Mouse (Mus musculus): Measurements from ENCODE around the gene Plek2. TPM values are rescaled to one million over a fixed set of nuclear protein-coding genes. Genes with fewer than 3 reads are reported as not detected.
A peak's percentile ranks its signal among the peaks of the same experiment; 100 is the strongest.

Gene Plek2
- total and polyA plus RNA-seq, 3 experiments = 11.2 to 17.7 TPM; not detected in 1

DNA sequence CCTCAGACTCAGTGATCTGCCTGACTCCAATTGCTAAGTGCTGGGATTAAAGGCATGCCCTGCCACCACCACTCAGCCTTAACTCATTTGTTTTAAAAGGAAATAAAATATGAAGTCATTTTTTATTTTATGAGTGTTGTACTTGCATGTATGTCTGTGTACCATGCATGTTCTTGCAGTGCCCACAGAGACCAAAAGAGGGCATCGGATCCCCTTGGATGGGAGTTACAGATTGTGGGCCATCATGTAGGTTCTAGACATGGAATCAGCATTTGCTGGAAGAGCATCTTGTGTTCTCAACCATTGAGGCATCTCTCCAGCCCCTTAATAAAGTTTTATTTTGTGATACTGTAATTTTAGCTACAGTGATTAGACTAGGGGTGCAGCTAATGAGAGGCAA, 41.3 kb downstream of the Plek2 start:
- Histone ChIP-seq H3K36me3 (ENCODE audit: control insufficient read depth in 1 of 2, insufficient read depth in 2 of 2, low read length in 2 of 2) (peaks cover 34 to 48% of the 10 kb centered on the region in 2 experiments), H3K9ac (ENCODE audit: control insufficient read depth, low read depth, low read length, poor library complexity, severe bottlenecking) (no peak overlapping the region), H3K4me3 (ENCODE audit: control insufficient read depth in 1 of 2, insufficient read depth in 1 of 2, low read depth in 2 of 2, low read length in 2 of 2) (no peak overlapping the region), H3K4me1 (ENCODE audit: control insufficient read depth in 1 of 2, insufficient read depth in 2 of 2, low read length in 2 of 2) (peaks cover 12 to 13% of the 10 kb centered on the region in 2 experiments), H3K27me3 (ENCODE audit: control insufficient read depth in 1 of 2, insufficient read depth in 2 of 2, low read length in 2 of 2) (no peaks in the 10 kb centered on the region), H3K27ac (ENCODE audit: control insufficient read depth, low read depth, low read length) (no peak overlapping the region), H3K79me2 (ENCODE audit: control insufficient read depth, insufficient read depth, low read length, poor library complexity) (peaks cover 59% of the 10 kb centered on the region), H3K9me3 (replicated peaks; ENCODE audit: insufficient read depth, low read length) (no peaks in the 10 kb centered on the region)
- TF ChIP-seq CTCF (IDR thresholded peaks at IDR 0.05 in 2 of 3, conservative IDR thresholded peaks at IDR 0.05 in 1 of 3; ENCODE audit: control insufficient read depth in 1 of 3, insufficient read depth in 1 of 3, low read depth in 2 of 3, low read length in 3 of 3, poor library complexity in 1 of 3, severe bottlenecking in 1 of 3) (peak; percentile 48 to 56 (median 53)), USF1 (IDR thresholded peaks at IDR 0.05; ENCODE audit: low read depth, low read length) (no peak), SMC3 (IDR thresholded peaks at IDR 0.05; ENCODE audit: low read depth, low read length) (peak; percentile 17; the same call in 1 of the 2 replicates), GABPA (IDR thresholded peaks at IDR 0.05; ENCODE audit: low read depth, low read length) (no peak), SIN3A (IDR thresholded peaks at IDR 0.05; ENCODE audit: low read length) (no peak), CHD1 (IDR thresholded peaks at IDR 0.05; ENCODE audit: low read depth, low read length) (no peak), E2F4 (IDR thresholded peaks at IDR 0.05; ENCODE audit: borderline replicate concordance, low read depth, low read length) (no peak), ELF1 (IDR thresholded peaks at IDR 0.05; ENCODE audit: low read depth, low read length) (no peak), MYC (IDR thresholded peaks at IDR 0.05; ENCODE audit: low read depth, low read length) (0 out of 2 replicates have a peak, but pooled peaks have one; percentile 41), RAD21 (IDR thresholded peaks at IDR 0.05; ENCODE audit: low read depth, low read length) (peak; percentile 20)
- peak; percentile 69 for DNase-seq (ENCODE audit: low read depth, low spot score)

DNA sequence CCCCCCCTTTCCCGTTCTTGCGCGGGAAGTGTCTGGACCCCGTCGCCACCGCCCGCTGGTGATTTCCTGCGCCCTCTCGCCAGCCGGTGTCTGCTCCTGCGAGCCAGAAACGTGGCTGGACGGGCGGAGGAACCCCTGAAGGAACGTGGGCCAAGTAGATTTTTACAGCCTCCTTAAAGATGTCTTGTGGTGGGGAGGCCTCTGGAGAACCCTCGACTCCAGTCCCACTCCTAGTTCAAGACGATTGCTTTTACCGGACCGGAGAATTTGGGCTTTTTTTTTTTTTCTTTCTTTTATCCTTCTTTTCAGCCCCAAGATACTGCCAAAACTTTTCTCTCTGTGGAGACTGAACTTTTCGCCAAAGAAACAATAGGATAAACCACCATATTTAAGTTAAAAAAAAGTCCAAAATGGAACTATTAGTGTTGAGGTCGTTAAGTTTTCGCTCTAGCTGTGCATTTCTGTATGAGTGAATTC, 44.5 kb downstream of the Plek2 start:
- H3K9ac ChIP-seq (ENCODE audit: control insufficient read depth, low read depth, low read length, poor library complexity, severe bottlenecking) = peak overlapping the region; percentile 91
- H3K9me3 ChIP-seq (replicated peaks; ENCODE audit: insufficient read depth, low read length) = no peaks in the 10 kb centered on the region
- H3K27ac ChIP-seq (ENCODE audit: control insufficient read depth, low read depth, low read length) = peak overlapping the region; percentile 89
- peaks cover 50% of the 10 kb centered on the region for H3K79me2 ChIP-seq (ENCODE audit: control insufficient read depth, insufficient read depth, low read length, poor library complexity)
- no peak for TF ChIP-seq KAT2A (conservative IDR thresholded peaks at IDR 0.05; ENCODE audit: low read depth, low read length)
- no peak for TF ChIP-seq EP300 (IDR thresholded peaks at IDR 0.05; ENCODE audit: low read depth in 1 of 2, low read length in 2 of 2)
- peak; percentile 55; the same call in 1 of the 2 replicates for TF ChIP-seq ZMIZ1 (IDR thresholded peaks at IDR 0.05; ENCODE audit: low read depth, low read length)
- TF ChIP-seq MAFK (IDR thresholded peaks at IDR 0.05; ENCODE audit: borderline replicate concordance, low read depth, low read length) = no peak
- peak; percentile 83 for TF ChIP-seq MXI1 (IDR thresholded peaks at IDR 0.05; ENCODE audit: low read depth, low read length)
- TF ChIP-seq UBTF (IDR thresholded peaks at IDR 0.05; ENCODE audit: borderline replicate concordance, insufficient read depth, low read depth, low read length) = 0 out of 2 replicates have a peak, but pooled peaks have one; percentile 37
- TF ChIP-seq SMC3 (IDR thresholded peaks at IDR 0.05; ENCODE audit: low read depth, low read length) = no peak
- no peak for TF ChIP-seq CHD2 (IDR thresholded peaks at IDR 0.05; ENCODE audit: low read length)
- peak; percentile 91 for TF ChIP-seq CHD1 (IDR thresholded peaks at IDR 0.05; ENCODE audit: low read depth, low read length)
- no peak for TF ChIP-seq RCOR1 (IDR thresholded peaks at IDR 0.05; ENCODE audit: low read depth, low read length)
- peak; percentile 3; the same call in 1 of the 2 replicates for TF ChIP-seq NELFE (IDR thresholded peaks at IDR 0.05; ENCODE audit: low read depth, low read length)
- no peak for TF ChIP-seq NRF1 (IDR thresholded peaks at IDR 0.05; ENCODE audit: insufficient read depth, low read depth, low read length, poor library complexity, severe bottlenecking)
- TF ChIP-seq MAX (IDR thresholded peaks at IDR 0.05; ENCODE audit: low read length) = 0 out of 2 replicates have a peak, but pooled peaks have one; percentile 12
- peak; percentile 35; the same call in 1 of the 2 replicates for TF ChIP-seq SIN3A (IDR thresholded peaks at IDR 0.05; ENCODE audit: low read length)
- peaks cover 10 to 27% of the 10 kb centered on the region in 2 experiments; a peak in 3 of 4 replicates for H3K36me3 ChIP-seq (ENCODE audit: control insufficient read depth in 1 of 2, insufficient read depth in 2 of 2, low read length in 2 of 2)
- peak overlapping the region; percentile 80 to 88 for H3K4me3 ChIP-seq (ENCODE audit: control insufficient read depth in 1 of 2, insufficient read depth in 1 of 2, low read depth in 2 of 2, low read length in 2 of 2)
- no peak for DNase-seq (ENCODE audit: low read depth, low spot score)
- no peaks in the 10 kb centered on the region for H3K27me3 ChIP-seq (ENCODE audit: control insufficient read depth in 1 of 2, insufficient read depth in 2 of 2, low read length in 2 of 2)
- peaks cover 0 to 12% of the 10 kb centered on the region in 2 experiments; a peak in 3 of 4 replicates for H3K4me1 ChIP-seq (ENCODE audit: control insufficient read depth in 1 of 2, insufficient read depth in 2 of 2, low read length in 2 of 2)

Data from MEL (cell line).